Mouse (Mus musculus) adrenal gland, adult 18-20 months (tissue): Measurements from ENCODE around the gene Ccdc42. TPM values are rescaled to one million over a fixed set of nuclear protein-coding genes. Genes with fewer than 3 reads are reported as not detected.

Source experiments
- DNase-seq, 2 experiments: peaks; one replicate each; pipeline ENCODE4 v3.0.0; 2021 to 2022; ENCODE audit warnings: low spot score in 2 of 2
- total RNA-seq, 2 experiments: library from RNA; stranded (reverse); gene quantifications; 1 replicate in 1 of 2; 2 replicates in 1 of 2; pipeline ENCODE4 v1.2.3; 2021

Gene Ccdc42
- total RNA-seq, 2 experiments from 2014 or later, result 0.42 TPM; not detected in 1

DNA sequence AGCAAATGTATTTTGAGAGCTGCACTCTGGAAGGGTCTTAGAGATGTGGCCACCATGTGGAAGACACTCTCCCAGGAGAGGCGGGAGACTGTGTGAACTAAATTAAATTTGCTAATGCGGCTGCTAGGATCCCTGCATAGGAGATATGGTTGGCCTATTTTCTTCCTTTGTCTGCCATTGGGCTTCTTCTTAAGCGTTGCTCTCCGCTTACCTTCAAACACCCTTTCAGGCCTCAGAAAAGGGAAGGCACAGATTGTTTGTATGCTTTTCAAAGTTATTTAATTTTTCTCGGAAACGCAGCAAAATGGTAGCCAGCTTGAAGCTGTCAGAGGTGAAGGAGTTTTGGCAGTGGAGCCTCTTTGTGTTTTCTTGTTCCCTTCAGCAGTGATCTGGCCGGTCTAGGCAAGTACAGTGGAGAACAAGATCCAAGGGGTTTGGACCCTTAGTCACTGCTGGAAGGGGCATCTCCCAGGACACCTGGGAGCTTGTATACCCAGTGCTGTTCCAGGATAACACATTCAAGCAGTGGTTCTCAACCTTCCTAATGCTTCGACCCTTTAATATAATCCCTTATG is 2.8 kb upstream of the Ccdc42 start:
- no peak for DNase-seq

DNA sequence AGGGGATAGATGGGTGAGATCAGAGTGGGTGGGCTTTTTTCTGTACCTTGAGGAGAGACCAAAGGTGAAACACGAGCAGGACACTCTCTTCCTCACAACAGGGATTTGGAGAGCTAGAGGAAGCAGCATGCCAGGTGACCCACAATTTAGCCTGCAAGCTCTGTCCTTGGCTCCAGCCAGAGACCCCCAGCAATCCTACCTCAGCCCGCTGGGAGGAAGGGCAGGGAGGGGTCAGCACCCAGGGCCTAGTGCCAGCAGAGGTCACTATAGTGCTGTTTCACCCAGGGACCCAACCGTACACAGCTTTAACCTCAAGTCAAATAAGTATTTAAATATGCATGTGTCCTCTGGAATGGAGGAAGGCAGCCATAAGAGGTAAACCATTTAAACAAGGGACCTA is 931 bp upstream of the Ccdc42 start:
- no peak for DNase-seq

- peak; percentile 75 to 83 for DNase-seq
Measured at GRCm38 (mm10) chr11:68589055-68589809, 2.4 kb downstream of the Ccdc42 start.

- DNase-seq, result no peak
Measured at GRCm38 (mm10) chr11:68591708-68592107, 4.9 kb downstream of the Ccdc42 start.

DNA sequence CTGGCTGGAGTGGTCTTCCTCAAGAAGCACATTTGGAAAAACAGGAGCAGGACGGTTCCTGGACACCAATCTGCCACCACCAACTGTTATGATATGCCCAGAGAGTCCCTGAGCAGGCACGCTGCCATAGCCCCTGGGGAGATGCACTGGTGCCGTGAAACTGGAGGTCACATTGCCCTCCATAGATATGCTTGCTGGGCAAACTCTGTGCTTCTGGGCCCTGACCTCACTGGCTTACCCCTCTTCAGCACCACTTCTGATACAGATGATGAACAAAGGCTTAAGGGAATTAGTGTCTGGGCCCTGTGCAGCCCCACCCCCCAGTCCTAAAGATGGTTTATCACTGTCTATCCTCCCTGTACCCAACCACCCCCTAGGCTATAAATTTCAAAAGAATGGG is 6.4 kb downstream of the Ccdc42 start:
- DNase-seq, result no peak

DNA sequence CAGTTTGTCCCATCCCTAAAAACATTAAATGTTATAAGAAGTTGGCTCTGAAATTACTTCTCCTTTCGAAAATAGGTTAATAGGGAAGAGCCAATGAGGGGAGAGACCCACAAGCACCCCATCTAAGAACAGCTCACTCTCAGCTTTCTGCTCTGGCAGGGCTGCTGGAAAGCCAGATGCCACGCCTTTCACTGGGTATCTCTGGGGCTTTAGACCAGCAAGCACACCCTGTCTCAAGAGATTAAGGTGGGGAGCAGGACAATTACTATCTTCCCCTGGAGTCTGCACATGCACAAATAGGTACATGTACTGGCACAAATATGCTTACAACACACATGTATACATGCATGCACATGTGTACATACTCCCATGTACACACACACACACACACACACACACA is 11.1 kb downstream of the Ccdc42 start:
- no peak for DNase-seq

DNA sequence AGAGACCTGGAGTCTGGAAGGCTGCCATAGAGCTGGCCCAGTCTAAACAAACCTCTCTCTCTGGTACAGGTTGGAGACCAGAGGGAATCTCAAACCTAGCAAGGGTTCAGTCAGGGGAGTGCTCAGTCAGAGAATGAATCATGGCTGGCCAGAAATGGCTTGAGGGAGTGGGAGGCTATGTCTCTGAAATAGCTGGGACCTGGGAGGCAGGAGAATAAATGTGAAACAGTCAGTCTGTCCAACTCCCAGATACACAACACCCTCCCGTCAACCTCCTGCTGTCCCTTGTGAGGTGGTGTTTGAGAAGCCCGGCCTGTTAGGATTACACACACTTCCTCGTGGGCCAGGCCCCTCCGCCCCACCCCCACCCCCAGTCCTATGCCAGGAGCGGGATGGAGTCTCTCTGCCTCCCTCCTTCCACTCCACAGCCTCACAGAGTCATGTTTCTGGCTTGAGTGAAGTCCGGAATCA is 13.8 kb downstream of the Ccdc42 start:
- DNase-seq, result no peak

DNA sequence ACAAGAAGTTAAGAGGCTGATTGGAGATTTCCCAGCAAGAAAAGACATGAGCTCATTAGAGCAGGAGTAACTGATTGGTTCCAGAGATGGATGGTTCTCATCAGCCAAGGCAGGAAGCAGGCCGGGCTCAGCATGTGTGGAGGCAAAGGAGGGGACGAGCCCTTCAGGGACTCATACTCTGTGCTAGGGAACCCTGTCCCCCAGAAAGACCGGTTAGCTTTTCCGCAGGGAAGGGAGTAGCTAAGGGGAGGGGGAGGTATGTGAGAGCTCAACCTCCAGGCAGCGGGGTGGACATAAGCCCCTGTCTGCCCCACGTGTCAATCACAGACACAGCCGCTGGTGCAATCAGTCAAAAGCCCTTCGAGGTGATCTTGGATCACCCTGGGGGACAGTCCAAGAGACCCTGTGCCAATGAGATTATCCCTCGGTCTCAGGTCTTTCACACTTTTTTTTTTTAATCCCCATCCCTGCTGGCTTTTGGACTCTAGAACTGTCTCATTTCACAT is 14.7 kb downstream of the Ccdc42 start:
- DNase-seq, result no peak

DNA sequence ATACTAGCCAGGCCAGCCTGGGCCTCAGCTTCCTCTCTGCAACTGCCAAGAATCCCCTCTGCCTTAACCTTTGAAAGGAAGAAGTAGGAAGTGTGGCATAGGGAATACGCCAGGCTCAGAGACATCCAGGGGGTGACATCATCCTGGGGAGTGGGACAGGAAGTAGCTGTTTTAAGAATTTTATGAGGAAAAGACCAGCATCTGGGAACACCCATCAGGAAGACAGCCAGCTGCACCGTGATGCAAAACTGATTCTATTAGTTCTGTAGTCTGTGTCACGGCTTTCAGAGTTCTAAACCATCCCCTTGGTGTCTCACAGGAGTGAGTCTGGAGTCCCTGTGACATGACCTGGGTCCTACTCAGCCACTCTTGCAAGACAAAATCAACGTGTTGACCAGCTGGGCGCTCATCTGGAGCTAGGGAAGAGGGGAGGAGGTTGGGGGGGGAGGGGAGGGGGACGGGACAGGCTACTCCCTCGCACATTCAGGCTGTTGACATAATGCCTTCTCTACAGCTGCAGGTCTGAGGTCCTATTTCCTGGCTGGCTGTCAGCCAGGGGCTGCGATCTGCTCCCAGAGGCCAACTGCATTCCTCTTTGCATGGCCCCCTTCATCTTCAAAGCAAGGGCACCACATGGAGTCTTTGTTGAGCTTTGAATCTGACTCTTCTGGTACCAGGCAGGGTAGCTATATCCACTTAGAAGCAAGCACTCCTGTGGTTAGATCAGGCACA is 15.5 kb downstream of the Ccdc42 start:
- DNase-seq, result no peak

GRCm38 (mm10) chr11:68607046-68607445 is 20.2 kb downstream of the Ccdc42 start:
- no peak for DNase-seq

DNA sequence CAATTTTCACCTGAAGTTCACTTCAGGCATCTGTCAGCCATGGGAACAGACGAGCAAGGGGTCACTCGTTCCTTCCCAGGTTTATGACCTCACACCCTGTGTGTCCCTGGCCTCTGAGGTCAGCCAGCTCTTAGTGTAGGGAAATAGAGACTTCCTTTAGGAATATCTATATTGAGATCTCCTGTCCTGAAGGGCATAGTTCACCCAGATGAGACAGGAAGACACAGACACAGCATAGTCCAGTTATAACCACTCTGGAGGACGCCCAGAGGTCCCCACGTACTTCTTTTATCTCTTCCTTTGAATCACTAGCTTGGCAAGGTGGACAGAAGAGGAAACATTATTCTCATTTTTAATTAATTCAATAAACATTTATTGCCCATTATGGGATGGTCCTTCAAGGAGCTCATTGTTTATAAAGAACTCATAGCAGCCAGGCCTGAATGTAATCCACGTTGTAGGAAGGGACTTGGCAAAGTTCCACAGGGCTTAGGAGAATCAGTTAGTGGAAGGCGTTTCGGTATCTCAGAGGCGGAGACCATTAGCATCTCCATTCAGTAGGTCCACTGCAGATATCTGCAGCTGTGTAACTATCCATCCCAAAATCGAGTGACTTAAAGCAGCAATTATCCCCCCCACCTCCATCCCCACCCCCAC is 23.2 kb downstream of the Ccdc42 start:
- no peak for DNase-seq

DNA sequence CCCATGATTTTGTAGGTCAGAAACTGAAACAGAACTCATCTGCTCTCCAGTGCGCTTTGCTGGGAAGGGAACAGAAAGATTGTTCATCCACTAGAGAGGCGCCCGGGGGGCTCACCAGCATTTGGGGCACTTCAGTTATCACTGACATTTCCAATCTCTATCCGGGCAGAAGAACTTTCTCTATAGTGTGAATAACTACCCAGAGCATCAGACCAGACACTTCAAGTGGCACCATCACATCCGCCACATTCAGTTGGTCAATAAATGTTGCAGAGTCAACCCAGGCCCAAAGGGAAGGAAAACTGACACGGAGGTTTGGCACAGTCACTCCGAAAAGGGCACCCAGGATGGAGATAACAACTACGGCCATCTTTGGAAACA is 23.7 kb downstream of the Ccdc42 start:
- DNase-seq, result no peak

DNA sequence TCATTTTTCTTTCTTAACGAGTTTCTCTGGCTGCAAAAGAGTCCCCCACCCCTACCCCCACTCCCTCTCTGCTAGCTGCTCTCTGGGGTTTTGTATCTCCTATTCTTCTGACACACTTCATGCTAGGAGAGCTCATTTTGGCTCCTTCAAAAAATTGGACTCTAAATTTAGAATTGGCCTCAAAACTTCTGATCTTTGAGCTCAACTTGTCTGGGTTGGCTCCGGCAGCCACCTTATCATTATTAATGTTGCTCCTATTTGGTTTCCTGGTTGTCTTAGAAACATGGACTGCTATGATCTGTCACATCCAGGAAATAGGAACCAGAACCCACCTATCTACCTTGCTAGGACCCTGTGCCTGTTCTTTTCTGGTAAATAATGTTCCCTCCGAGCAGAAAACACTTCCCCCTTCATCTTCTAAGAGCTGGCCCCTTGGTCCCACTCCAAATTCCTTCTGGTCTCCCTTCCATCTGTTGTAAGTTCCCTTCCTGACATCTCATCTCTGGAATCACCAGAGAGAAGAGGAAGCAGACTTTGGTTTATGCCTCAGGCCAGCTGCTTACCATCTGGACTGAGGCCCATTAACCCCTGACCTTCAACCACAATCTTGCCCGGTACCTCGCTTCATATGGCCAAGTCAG is 26.4 kb downstream of the Ccdc42 start:
- no peak for DNase-seq

GRCm38 (mm10) chr11:68622751-68623150 is 35.9 kb downstream of the Ccdc42 start:
- no peak for DNase-seq

- no peak for DNase-seq
Measured at GRCm38 (mm10) chr11:68623225-68623870, 36.5 kb downstream of the Ccdc42 start.

DNA sequence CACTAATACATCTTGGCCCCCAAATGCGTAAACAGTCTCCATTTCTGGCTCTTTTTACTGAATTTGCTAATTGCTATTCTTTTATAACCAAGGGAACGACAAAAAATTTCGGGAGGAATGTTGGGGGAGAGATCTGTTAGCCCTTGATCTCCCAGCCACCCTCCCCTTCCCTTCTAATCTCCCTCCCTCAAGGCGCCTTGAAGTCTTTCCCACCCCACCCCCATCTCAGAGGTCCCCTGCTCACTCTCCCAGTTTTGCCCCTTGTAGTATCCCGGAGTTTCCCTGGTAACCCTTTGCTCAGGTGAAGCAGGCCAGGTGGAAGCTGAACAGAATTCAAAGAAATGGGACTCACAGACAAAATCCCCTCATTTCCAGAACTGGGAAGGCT is 37.0 kb downstream of the Ccdc42 start:
- no peak for DNase-seq

DNA sequence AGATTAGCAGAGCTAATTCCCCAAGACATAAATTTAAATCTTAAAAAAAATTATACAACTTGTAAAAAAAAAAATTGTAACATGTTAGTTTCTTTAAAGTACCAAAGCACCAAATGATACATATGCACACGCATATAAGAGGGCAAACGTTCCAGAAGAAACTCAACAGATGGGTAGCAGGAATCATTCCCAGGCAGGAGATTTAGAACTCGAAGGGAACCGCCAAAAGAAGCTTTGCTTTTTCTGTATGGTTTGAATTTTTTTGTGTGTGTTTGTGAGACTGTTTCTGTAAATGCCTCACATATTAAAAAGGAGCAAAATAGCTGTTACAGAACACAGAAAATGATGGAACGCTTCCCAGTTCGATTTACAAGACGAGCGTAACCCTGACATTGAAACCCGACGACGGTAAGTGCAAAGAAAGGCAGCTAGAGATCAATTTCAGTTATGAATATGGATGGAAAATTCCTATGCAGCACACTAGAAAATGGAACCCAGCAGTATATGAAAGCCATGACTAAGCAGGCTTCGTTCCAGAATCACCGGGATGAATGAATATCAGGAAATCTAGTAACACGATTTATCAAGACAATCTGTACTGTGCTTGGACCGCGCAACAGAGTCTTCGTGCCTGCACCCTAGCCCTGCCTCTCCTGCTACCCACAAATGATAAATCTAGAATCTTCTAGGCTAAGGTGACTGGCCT is 44.9 kb downstream of the Ccdc42 start:
- DNase-seq, result no peak

DNA sequence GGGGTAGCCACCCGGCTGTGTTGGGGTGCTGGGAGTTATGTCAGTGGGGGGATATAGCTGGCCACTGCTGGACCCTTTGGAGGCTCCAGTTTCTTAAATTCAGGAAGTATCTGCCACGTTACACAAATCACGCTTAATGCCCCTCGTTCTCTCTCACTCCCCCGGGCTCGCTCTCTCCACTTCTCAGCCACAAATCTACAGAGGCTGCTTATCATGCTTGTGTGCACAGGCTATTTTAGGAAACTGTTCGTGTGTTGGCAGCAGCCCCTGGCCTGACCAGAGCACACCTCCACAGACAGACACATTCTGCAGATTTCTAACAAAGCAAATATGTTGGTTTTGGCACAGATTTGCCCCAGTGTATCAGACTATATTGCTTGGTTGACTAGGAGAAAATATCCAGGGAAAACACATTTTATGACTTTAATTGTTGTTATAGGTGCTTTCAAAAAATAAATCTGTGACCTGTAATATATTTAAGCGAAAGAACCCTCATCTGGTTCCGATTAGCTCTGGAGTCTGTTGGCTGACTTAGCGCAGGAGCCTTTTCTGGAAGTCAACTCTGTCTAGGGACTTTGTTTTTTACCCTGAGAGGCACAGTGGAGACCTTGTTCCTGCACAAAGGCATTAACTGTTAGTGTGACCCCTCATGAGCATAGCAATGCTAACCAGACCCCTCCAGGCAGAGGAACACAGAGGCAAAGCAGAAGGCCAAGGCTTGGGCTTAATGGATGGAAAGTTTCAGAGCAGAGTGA is 51.2 kb downstream of the Ccdc42 start:
- no peak for DNase-seq

GRCm38 (mm10) chr11:68641361-68641760 is 54.5 kb downstream of the Ccdc42 start:
- no peak for DNase-seq
